Mouse (Mus musculus) urinary bladder, postnatal 36 days (tissue): ENCODE measurements around the gene Gpr62.

Source experiments
- DNase-seq, 2 experiments: peaks; one replicate each; pipeline ENCODE4 v3.0.0; 2022; ENCODE audit warnings: low spot score in 2 of 2, mixed read lengths in 1 of 2

The Gpr62 gene

DNA sequence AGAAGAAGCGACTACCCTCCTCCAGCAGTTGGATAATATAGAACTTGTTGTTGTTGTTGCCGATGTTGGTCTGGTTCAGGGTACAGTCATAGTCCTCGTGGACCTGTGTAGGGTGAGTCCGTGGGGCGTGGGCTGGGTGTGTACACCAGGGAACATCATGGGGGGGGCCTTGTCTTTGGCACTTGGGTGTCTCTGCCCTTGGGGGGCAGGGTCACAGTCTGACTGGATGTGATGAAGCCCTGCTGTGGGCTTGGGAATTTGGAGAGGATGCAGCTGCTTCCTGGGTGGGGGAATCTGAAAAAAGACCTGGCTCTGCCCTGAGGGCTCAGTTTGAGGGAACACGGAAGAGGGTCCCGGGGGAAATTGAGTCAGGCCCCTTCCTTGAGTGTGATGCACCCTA, 9.3 kb upstream of the Gpr62 start:
- no peak for DNase-seq

DNA sequence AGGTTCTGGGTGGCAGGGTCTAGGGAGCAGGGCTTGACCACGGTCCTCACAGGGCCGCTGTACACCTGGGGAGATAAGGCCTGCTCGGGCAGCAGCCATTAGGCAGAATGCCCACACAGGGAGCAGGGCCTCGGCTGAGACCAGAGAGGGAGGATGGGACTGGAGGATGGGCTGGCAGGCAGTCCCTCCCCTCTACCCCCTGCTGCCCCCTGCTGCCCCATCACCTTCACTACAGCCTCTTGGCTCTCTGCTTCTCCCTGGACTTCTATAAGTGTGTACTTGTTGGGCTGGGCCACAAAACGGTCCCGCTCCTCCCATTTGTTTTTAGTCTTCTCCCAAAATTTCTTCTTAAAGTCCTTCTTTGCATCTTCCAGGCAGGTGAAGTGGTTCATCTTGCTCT, 8.7 kb upstream of the Gpr62 start:
- peak in 1 of 2 experiments; percentile 71 for DNase-seq

DNA sequence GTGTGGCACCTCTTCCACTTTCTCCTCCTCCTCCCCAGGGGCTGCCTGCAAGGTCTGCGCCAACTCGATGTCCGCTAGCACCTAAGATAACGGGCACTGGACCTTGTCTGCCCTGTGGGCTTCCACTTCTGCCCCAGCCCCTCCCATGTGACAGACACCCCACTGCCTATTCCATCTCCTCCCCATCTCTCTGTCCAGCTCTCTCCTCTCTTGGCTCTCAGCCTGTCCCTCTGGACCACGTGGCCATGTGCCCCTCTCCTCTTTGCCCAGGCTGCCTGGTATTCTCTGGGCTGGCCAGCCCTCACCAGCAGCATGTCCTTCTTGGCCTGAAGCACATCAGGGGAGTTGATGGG, 8.0 kb upstream of the Gpr62 start:
- no peak for DNase-seq

DNA sequence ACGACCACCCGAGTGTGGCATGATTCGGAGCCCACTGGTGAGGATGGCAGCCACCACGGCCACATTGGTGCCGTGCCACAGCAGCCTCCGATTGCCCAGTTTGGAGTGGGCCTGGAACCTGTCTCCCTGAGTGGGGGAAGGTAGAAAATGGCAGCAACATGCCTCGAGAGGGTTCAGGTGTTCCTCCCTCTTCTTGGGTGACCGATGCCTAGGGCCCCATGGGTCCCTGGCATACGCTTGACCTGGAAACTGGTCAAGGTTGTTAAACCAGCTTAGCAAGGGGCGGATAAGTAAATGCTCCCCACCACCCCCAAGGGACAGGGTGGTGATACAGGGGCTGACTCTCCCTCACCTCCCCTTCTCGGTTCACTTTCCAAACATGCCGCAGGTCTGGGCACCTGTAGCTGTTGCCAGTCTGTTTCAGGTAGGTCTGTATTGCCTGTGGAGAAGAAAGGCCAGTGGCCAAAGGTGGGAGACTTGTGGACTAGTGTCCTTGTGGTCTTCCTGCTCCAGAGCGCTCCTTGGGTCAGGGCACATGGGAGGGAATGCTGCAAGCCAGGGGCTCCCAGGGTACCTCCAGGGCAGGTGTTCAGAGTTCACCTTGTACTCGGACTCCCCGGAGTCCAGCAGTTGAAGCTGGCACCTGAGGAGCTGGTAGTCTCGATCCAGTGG, 7.5 kb upstream of the Gpr62 start:
- DNase-seq, result no peak

- no peak for DNase-seq
These were observed 6.6 kb upstream of the Gpr62 start for GRCm38 (mm10) chr9:106472321-106472720.

GRCm38 (mm10) chr9:106471892-106472291, 6.2 kb upstream of the Gpr62 start:
- DNase-seq, result peak in 1 of 2 experiments; percentile 59

DNA sequence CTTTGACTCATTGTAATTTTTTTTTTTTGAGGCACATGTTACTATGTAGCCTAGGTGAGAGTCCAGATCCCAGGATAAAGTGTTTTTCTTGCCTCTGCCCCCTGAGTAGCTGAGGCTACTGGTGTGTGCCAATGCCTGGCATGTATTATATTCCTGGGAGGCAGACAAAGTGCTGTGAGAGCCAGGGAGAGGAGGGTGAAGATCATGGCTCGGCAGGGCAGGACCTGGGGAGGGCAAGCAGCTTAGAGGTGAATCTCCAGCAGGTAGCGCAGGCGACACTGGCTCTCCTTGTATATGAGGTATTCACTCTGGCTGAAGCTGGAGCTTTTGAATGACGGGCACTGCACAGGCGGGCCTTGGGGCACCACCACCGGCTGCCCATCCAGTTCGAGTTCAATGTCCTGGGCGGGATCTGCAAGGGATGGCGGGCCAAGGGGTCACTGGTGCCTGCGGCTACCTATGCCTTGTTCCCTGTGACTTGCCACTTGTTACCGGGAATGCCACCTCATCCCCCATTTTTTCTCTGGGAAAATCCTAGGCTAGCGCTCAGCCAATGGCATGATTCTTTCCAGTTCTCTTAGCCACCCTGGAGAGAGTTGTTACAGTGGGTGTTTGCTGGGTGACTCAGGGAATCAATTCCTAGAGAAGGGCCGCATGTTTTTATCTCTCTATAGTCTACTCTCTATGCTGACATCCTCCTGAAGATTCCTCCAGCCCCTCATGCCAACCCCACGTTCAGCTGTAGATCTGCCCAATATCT, 5.4 kb upstream of the Gpr62 start:
- DNase-seq, result no peak

DNA sequence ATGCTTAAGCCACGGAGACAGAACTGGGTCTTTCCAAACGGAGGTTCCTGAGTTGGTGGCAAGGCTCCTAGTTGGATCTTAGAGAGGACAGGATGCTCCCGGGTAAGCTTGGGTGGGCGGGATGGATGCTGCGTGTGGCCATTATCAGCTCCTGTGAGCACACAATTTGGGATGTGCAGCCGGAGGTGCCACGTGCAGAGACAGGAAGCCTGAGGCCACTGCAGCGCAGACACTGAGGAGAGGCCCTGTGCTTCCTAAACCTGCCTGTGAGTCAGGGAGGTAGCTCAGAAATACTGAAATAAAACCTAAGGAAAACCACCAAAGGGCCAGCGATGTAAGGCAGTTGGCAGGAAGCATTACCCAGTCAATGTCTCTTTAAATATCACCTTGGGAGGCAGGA, 4.0 kb upstream of the Gpr62 start:
- DNase-seq, result no peak

- DNase-seq, result no peak
These were observed 3.6 kb upstream of the Gpr62 start for GRCm38 (mm10) chr9:106469317-106469716.

- DNase-seq, result no peak
These were observed 2.0 kb upstream of the Gpr62 start for GRCm38 (mm10) chr9:106467746-106468145.

DNA sequence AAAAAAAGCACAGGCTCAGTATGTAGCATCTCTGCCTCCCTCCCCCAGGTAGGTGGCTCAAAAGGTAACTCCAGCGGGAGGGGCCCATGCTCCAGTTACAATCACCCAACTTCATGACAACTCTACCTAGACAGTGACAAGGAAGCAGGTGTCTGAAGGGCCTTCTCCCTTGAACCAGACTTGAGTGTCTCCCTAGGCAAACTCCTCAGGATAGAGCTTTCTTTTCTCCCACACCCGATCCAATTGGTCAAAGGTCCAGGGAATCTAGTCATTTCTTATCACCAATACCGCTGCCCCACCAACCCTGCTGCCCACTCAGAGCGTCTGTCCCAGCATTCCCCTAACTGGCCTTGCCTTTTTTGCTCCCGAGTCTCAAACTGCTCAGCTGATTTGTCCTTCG, 983 bp upstream of the Gpr62 start:
- no peak for DNase-seq

DNA sequence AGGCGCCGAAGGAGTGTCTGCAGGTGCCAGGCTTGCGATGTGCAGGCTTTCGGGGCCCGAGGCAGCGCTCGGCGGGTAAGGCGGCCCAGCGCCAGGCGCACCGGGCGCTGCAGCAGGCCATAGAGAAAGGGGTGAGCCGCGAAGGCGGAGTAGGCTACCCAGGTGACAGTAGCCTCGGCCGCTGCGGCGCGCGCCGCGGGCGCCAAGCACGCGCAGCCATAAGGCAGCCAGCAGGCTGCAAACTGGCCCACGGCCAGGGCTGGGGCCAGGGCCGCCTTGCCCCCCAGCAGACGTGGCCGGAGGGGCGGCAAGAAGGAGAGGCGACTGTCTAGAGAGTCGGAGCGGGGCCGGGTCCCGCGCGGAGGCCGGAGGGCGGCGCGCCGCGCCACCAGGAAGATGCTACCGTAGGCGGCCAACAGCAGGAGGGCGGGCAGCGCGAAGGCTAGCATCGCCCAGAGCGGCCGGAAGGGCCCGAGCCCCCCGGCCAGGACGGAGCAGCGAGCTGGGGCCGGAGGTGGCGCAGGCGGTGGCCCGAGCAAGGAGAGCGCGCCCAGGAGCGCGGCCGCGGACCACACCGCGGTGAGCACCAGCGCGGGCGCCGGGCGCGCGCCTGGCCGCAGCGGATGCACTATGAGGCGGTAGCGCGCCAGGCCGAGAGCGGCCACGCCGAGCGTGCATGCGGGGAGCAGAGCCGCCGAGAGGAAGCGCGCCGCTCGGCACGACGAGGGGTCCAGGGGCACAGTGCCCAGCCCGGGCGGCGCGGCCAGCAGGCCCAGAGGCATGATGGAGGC, 792 bp downstream of the Gpr62 start:
- DNase-seq, result no peak

GRCm38 (mm10) chr9:106463122-106464063, 2.3 kb downstream of the Gpr62 start:
- no peak for DNase-seq

GRCm38 (mm10) chr9:106462430-106462800, 3.3 kb downstream of the Gpr62 start:
- no peak for DNase-seq

DNA sequence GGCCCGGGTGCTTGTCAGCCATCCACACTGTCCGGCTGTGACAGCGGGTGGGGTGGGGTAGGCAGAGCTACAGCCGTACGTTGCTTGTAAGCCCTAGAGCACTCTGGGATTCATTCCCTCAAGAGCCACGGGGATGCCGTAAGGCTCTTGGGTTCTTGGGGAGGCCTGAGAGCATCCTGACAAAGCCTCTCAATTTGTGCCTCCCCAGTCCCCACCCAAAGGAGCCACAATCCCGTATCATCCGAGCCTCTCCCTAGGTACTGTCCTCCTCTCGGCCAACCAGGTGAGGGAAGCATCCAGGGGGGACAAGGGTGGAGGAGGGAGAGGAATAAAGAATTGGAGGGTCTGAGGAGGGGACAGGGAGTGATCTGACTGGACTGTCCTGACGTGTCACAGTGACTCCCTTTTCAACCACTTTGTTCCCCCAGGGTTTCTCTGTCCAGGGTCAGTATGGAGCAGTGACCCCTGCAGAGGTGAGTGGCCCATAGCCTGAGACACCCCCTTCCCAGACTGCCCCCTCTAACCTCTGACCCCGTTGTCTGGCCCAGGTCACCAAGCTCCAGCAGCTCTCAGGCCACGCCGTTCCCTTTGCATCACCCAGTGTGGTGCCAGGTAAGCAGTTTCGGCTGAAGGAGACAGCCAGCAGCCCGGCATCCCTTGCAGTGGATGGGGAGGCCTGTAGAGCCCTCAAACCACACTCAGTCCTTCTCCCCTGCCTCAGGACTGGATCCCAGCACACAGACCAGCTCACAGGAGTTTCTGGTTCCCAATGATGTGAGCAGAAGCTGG, 3.9 kb downstream of the Gpr62 start:
- DNase-seq, result no peak

DNA sequence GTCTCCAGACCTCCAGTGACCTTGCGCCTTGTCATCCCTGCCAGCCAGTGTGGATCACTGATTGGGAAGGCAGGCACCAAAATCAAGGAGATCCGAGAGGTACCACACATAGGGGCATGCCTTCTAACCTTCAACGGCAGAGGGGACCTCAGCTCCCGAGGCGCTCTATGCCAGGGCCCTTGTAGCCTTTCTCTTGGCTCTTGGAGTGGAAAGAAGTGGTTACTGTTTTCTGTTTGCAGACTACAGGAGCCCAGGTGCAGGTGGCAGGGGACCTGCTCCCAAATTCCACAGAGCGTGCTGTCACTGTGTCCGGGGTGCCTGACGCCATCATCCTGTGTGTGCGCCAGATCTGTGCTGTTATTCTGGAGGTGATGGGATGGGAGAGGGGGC, 4.7 kb downstream of the Gpr62 start:
- no peak for DNase-seq

DNA sequence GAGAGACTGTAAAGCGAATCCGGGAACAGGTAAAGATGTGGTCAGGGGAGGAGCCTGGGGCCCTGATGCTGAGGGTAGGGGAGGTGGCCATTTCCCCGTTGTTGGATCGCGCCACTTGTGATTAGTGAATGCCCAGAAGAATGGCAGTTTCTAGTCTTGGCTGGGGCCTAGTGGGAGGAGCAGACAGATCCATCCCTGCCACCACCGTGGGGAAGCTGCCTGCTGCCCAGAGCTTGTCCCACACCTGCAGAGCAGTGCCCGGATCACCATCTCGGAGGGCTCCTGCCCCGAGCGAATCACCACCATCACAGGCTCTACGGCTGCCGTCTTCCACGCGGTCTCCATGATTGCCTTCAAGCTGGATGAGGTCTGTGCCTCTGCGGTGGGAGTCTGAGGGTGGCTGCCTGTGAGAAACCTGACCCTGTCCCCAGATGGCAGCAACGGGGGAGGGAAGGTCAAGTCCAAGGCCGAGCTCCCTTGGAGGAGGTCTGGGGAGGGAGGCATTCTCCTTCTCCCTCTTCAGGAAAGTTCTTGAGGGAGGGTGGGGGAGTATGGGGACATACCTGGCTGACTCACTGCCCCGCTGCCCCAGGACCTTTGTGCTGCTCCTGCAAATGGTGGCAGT, 5.2 kb downstream of the Gpr62 start:
- no peak for DNase-seq

DNA sequence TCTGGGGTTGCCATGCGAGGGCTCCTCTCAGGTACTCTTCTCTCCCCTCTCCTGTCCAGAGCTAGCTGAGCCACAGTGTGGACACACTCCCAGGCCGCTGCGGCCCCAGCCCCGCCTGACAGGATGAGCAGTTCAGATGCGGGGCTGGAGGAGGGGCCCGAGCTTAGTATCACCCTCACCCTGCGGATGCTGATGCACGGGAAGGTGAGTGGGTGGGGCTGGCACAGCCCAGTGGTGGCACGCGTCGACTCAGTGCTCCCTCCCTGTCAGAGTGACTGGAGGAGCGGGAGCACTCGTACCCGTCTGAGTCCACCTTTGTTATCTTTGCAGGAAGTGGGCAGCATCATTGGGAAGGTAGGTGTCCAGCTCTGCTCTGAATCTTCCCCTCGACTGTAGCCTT, 5.8 kb downstream of the Gpr62 start:
- no peak for DNase-seq

DNA sequence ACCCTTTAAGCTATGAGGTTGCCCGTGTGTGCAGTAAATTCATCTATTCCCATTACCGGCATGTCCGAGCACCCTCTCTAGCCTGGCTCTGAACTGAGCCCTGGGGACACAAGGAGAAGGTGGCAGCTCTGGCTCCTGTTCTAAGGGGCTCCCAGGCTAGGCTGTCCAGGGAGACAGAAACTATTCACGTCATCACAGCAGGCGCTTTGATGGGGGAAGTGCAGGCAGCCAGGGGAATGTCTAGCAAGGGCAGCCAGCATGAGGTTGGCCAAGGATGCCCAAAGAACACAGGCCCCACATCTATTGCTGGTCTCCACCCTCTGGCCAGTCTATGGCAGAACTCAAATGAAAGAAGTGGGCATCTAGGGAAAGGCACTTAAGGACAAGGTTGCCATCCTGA, 7.8 kb downstream of the Gpr62 start:
- no peak for DNase-seq

DNA sequence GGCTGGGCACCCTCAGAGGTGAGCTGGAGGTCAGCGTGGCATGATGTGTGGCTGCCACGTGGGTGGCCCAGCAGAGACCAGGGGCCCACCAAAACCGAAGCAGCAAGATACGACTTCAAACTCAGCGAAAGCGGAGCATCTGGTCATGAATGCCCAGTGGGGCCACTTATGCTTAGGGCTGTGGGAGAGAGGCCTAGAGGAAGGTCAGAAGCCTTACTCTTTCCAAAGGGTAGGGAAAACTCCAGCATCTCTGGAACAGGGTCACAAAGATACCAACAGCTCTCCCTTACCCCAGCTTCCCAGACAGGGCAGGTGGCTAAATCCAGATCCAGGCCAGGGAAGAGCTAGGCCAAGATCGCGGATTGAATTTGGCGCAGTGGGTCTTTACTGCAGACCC, 8.6 kb downstream of the Gpr62 start:
- DNase-seq, result no peak
